Mouse (Mus musculus) testis, adult 2 months (tissue): Measurements from ENCODE around the gene Gucy2c. TPM values are rescaled to one million over a fixed set of nuclear protein-coding genes. Genes with fewer than 3 reads are reported as not detected.
A peak's percentile ranks its signal among the peaks of the same experiment; 100 is the strongest.

Source experiments
- H3K27ac ChIP-seq: fragments of 200-500 bp; 2 replicates; pipeline ENCODE4 v1.5.1; 2012; ENCODE audit warnings: low read depth, low read length; ENCODE audit not compliant: control insufficient read depth, insufficient read depth
- H3K27me3 ChIP-seq: fragments of 200-500 bp; 2 replicates; pipeline ENCODE4 v1.6.1; 2012; ENCODE audit warnings: mild to moderate bottlenecking, low read length, moderate library complexity; ENCODE audit not compliant: control insufficient read depth, insufficient read depth
- H3K36me3 ChIP-seq: fragments of 200-500 bp; 2 replicates; pipeline ENCODE4 v1.6.1; 2012; ENCODE audit warnings: mild to moderate bottlenecking, low read length; ENCODE audit not compliant: control insufficient read depth, insufficient read depth
- H3K4me1 ChIP-seq: fragments of 200-500 bp; 2 replicates; pipeline ENCODE4 v1.6.1; 2012; ENCODE audit warnings: low read length; ENCODE audit not compliant: control insufficient read depth, insufficient read depth
- H3K4me3 ChIP-seq: fragments of 200-500 bp; 2 replicates; pipeline ENCODE4 v1.5.1; 2012; ENCODE audit warnings: low read depth, mild to moderate bottlenecking, low read length, moderate library complexity, mixed read lengths; ENCODE audit not compliant: control insufficient read depth
- CTCF ChIP-seq: fragments of 200-500 bp; IDR thresholded peaks from 2 replicates; pipeline ENCODE4 v1.5.1; 2012; ENCODE audit warnings: low read depth, mild to moderate bottlenecking, inconsistent platforms, low read length, moderate library complexity; ENCODE audit not compliant: control insufficient read depth, insufficient read depth, insufficient replicate concordance
- POLR2A ChIP-seq: fragments of 200-500 bp; IDR thresholded peaks from 2 replicates; pipeline ENCODE4 v1.6.1; 2012; ENCODE audit warnings: low read depth, mild to moderate bottlenecking, inconsistent platforms, low read length, moderate library complexity; ENCODE audit not compliant: control insufficient read depth
- polyA plus RNA-seq: library from polyadenylated mRNA; depleted of rRNA; stranded (reverse); fragments of >200 nt; gene quantifications from 2 replicates; pipeline ENCODE4 v1.2.3, GENCODE M21; 2012

The Gucy2c gene
- polyA plus RNA-seq, 1 experiment, result 0.33 TPM

DNA sequence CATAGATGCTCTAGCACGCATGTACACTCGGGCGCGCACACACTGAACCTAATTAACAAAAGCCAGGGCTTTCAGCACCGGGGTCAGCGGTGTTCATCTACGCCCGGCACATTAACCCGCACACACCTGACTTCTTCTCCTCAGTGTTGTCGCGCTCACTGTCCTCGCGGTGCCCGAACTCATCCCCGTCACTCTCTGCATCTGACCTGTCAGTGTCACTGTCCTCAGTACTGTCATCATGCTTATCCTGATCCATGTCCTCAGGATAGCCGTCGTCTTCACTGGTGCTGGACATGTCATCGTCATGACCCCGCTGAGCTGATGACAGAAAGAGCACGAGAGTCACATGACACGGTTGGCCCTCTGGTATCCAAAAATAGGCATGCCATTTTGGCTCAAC is 38.8 kb upstream of the Gucy2c start:
- Histone ChIP-seq H3K4me3 (no peak overlapping the region), H3K27ac (no peak overlapping the region), H3K4me1 (no peaks in the 10 kb centered on the region; the same call in 1 of the 2 replicates), H3K27me3 (no peaks in the 10 kb centered on the region), H3K36me3 (peaks cover 11% of the 10 kb centered on the region)
- no peak for TF ChIP-seq CTCF
- no peak for TF ChIP-seq POLR2A

DNA sequence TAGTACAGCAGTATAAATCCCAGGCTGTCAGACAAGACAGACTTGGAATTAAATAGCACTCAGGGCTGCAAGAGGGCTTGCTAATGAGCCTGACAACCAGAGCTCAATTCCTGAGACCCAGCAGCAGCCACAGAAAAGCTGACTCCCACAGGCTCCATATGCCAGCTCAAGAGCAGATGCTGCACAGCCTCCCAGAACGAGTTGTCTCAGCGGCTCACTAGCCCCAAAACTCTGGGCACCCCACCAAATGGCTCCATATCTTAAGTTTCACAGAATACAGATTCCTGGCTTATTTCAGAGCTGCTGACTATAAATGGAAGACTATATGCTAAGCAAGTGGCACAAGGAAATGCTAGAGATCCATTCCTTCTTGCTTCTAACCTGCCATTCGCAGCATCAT is 36.0 kb upstream of the Gucy2c start:
- Histone ChIP-seq H3K4me1 (no peaks in the 10 kb centered on the region; the same call in 1 of the 2 replicates), H3K27ac (no peak overlapping the region), H3K4me3 (no peak overlapping the region), H3K27me3 (no peaks in the 10 kb centered on the region), H3K36me3 (peaks cover 6% of the 10 kb centered on the region)
- TF ChIP-seq POLR2A (no peak), CTCF (no peak)

GRCm38 (mm10) chr6:136816826-136817225 is 35.3 kb upstream of the Gucy2c start:
- peak overlapping the region; percentile 10 for H3K4me3 ChIP-seq
- H3K27ac ChIP-seq, result no peak overlapping the region
- no peaks in the 10 kb centered on the region for H3K27me3 ChIP-seq
- TF ChIP-seq POLR2A (no peak), CTCF (no peak)
- H3K36me3 ChIP-seq, result peaks cover 6% of the 10 kb centered on the region
- H3K4me1 ChIP-seq, result no peaks in the 10 kb centered on the region; the same call in 1 of the 2 replicates

- Histone ChIP-seq H3K4me3 (no peak overlapping the region), H3K36me3 (peaks cover 4% of the 10 kb centered on the region), H3K4me1 (no peaks in the 10 kb centered on the region; the same call in 1 of the 2 replicates), H3K27ac (no peak overlapping the region; the same call in 1 of the 2 replicates), H3K27me3 (no peaks in the 10 kb centered on the region)
- no peak for TF ChIP-seq CTCF
Observed at GRCm38 (mm10) chr6:136815381-136815780, 33.8 kb upstream of the Gucy2c start.

DNA sequence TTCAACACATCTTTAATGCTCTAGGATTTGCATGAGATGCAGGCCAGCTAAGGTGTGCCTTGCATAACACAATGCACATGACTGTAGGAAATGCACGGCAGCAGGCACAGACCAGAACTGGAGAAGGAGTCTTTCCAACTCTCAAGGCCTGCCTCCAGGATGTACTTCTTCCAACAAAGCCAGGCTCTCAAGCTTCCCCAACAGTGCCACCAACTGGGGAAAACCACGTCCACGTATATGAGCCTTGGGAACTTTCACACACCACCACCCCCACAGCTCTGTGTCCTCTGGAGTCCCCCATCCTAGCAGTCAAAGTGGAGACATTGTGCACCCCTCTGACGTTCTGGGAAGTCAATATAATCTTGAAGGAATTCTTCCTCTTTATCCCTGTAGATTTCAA is 31.6 kb upstream of the Gucy2c start:
- no peaks in the 10 kb centered on the region; the same call in 1 of the 2 replicates for H3K36me3 ChIP-seq
- peaks cover 3% of the 10 kb centered on the region for H3K4me1 ChIP-seq
- no peak overlapping the region for H3K27ac ChIP-seq
- TF ChIP-seq POLR2A (no peak), CTCF (no peak)
- H3K4me3 ChIP-seq, result no peak overlapping the region
- H3K27me3 ChIP-seq, result no peaks in the 10 kb centered on the region

GRCm38 (mm10) chr6:136811196-136811595 is 29.6 kb upstream of the Gucy2c start:
- Histone ChIP-seq H3K36me3 (no peaks in the 10 kb centered on the region; the same call in 1 of the 2 replicates), H3K4me1 (peaks cover 10% of the 10 kb centered on the region), H3K27me3 (no peaks in the 10 kb centered on the region), H3K27ac (no peak overlapping the region), H3K4me3 (no peak overlapping the region)
- TF ChIP-seq CTCF (no peak), POLR2A (no peak)

- no peaks in the 10 kb centered on the region for H3K27me3 ChIP-seq
- H3K27ac ChIP-seq, result no peak overlapping the region
- TF ChIP-seq POLR2A, result no peak
- TF ChIP-seq CTCF, result no peak
- H3K4me3 ChIP-seq, result no peak overlapping the region; the same call in none of the 2 replicates
- peaks cover 10% of the 10 kb centered on the region for H3K4me1 ChIP-seq
- H3K36me3 ChIP-seq, result no peaks in the 10 kb centered on the region
Observed at GRCm38 (mm10) chr6:136809673-136810072, 28.1 kb upstream of the Gucy2c start.

DNA sequence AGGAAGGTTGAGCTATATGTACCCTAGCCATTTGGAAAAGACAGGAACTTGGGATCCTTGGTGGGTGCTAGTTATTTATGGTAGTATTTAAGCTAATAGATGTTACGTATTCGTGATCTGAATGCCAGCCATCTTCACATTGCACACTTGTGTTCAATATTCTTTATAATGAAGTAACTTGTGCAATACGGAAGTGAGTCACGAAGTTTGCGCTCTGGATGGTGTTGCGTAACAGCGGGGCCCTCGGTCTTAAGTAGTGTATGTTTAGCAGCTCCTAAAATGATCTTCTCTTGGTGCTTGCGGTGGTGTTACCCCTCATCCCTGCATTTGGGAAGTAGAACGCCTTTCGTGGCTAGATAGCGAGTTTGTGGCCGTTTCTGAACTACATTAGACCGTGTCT is 27.5 kb upstream of the Gucy2c start:
- peaks cover 10% of the 10 kb centered on the region for H3K4me1 ChIP-seq
- no peaks in the 10 kb centered on the region for H3K36me3 ChIP-seq
- H3K27me3 ChIP-seq, result no peaks in the 10 kb centered on the region
- peak overlapping the region; percentile 82 for H3K4me3 ChIP-seq
- TF ChIP-seq CTCF (no peak), POLR2A (no peak)
- H3K27ac ChIP-seq, result peak overlapping the region; percentile 34; the same call in 1 of the 2 replicates
